Mouse (Mus musculus): ENCODE results near the gene Snai3.

Gene Snai3

DNA sequence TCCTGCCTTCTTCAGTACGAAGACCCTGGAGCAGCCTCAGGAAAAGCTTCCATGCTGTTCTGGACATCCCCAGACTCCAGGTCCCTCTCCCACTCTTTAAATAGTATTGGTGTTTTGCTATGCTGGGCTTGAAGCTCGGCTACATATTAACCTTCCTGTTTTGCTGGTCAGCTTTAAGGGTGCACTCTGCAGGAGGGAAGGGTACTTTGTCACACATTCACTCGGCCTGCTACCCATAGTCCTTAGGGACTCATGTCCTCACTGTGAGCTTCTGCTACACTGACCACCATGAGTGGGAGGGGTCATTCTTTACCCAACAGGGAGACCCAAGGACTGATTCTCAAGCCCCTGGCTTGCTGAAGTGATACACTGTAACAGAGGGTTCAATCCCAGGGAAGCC is 29.9 kb downstream of the Snai3 start:
- no peak for DNase-seq (ENCODE audit: low spot score in 2 of 2)

DNA sequence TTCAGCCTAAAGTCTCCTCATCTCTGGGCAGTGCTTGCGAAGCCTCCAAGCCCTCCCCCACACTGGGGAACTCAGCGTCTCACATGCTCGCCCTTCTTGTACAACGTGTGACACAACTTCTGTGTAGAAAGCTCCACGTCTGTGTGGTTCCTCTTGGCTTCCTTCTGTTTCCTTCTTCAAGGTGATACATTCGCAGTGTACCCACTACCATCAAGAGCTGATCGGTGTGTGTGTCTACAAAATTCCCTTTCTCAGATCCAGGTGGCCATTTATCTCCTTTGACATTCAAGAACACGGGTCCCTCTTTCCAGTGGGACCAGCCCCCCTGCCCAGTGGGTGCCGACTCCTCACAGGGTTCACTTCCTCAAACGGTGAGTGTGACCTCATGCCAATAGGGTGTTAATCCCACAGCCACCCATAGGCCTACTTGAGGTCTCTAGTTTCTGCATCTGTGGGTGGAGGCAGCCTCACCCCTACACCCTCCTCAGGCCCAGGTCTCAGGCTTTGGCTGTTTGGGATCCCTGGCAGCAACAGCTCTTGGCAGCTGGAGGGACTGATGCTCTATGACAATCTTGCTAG is 30.4 kb downstream of the Snai3 start:
- no peak for DNase-seq (ENCODE audit: low spot score in 2 of 2)

- DNase-seq (ENCODE audit: low spot score in 2 of 2), result no peak
These were observed 32.4 kb downstream of the Snai3 start for GRCm38 (mm10) chr8:122428163-122428562.

DNA sequence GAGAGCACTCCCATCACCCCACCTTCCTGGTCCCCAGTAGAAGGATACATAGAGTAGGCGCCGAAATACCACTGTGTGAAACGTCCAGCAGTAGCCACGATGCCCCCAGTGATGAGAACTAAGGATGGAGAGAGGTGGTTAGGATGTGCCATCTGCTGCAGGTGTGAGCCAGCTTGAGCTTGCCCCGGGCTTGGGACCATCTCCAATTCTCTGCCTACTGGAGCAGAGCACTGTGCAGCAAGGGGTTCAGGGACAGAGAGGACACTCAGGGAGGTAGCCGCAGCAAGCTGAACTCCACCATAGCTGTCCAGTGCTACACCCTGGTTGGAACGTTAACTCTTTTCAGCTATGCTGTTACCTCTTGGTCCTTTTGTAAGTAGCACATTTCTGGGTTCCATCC is 32.9 kb downstream of the Snai3 start:
- DNase-seq (ENCODE audit: low spot score in 2 of 2), result no peak

- no peak for DNase-seq (ENCODE audit: low spot score in 2 of 2)
These were observed 34.4 kb downstream of the Snai3 start for GRCm38 (mm10) chr8:122426145-122426544.

DNA sequence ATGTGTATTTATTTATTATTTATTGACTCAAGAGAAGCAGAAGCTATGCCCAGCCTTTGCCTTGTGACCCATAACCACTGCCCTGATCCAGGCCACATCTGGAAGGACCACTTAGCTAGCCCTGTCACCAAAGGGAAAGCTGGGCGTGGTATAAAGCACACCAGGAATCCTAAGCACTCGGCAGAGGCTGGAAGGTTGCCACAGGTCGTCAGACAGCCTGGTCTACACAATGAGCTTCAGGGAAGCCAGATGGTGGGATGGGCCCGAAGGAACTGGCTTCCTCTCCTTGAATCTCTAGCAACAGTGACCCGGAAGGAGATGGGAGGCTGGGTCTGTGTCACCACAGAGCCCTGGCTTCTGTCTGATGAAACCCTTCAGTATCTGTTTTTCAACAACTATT is 36.9 kb downstream of the Snai3 start:
- DNase-seq (ENCODE audit: low spot score in 2 of 2), result no peak

GRCm38 (mm10) chr8:122423217-122423616 is 37.3 kb downstream of the Snai3 start:
- no peak for DNase-seq (ENCODE audit: low spot score in 2 of 2)

DNA sequence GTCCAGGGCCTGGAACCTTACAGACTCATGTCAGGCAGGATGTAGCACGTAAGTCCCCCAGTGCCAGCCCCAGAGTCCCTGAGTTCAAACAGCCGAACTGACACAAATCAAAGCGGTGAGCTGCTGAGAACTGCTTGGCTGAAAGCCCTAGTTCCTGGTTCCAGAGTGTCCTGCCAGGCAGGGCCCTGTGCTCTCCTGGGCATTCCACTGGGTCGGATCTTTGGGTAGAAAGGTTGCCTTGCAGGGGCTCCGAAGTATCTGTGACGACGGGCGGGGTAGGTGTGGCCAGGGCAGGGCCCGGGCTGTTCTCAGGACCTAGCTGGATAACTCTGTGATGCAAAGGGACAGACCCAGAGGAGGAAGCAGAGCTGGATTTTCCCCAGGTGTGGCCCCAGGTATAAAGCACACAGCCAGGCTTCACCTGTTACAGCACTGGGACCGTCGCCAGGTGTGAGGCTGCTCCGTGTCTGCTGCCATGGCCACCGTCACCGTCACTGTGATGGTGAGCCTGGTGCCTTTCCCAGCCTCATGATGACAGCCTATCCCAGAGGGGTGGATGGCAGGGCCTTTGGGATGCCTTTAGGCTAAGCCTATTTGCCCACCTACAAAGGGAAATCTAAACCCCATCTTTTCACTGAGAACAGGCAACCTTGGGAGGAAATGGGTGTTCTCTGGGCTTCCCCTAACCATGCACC is 39.0 kb downstream of the Snai3 start, which contains the start of gene Il17c:
TSS of gene Il17c (plus strand) at position 645 of the 695 bp plus-strand sequence.
- DNase-seq (ENCODE audit: low spot score in 2 of 2), result no peak

DNA sequence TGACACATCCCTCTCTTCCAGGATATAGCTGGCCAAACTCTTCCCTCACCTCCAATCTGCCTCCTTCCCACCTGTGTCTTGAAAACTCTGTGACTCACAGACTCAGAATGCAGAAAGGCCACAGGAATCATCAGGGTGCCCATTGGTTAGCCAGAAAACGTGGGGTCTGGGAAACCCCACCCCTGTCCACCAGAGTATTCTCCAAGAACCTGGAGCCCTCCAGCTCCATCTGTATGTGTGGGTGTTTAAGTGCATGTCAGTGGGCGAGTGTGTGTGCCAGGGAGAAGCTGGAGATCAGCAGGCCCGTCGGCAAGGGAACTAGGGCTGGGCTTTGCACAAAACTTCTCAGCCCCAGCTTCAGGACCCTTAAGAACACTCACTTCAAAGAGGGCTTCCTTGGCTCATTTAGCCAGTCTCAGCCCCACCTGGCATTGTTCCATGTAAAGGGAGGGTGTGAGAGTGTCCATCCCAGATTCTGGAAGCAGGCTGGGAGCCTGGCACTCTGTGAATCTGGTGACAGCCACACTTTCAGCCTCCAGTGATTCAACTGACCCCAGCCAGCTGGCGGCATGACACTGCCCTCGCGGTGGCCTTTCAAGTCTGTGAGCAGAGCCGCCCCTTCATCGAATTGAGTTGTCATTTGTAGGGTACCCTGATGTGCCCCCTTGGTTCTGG is 40.5 kb downstream of the Snai3 start:
- peak; percentile 59 to 69 for DNase-seq (ENCODE audit: low spot score in 2 of 2)

GRCm38 (mm10) chr8:122415554-122415953 is 45.0 kb downstream of the Snai3 start:
- no peak for DNase-seq (ENCODE audit: low spot score in 2 of 2)

GRCm38 (mm10) chr8:122414311-122414710 is 46.2 kb downstream of the Snai3 start:
- DNase-seq (ENCODE audit: low spot score in 2 of 2), result no peak

DNA sequence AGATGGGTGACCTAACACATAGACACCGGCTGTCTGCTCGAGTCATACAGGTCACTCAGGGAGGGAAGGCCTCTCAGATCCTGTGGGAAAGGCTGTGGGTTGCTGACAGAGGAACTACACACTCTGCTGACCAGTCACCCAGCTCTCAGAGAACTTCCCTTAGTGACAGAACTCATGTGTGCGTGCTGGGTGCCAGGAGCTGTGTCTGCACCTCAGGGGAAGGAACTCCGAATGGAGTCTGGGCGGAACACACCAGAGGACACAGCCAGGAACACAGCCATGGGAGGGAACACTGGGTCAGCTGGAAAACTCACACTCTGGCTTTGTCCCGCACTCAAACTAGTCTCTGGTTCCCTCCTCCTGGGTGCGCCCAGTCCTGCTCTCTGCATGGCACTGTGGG is 52.9 kb downstream of the Snai3 start:
- no peak for DNase-seq (ENCODE audit: low spot score in 2 of 2)

GRCm38 (mm10) chr8:122405146-122405805 is 55.3 kb downstream of the Snai3 start:
- DNase-seq (ENCODE audit: low spot score in 2 of 2), result no peak

Measured in frontal cortex, postnatal 36 days (tissue).